Mouse (Mus musculus): ENCODE data around the gene Phlda1.

The Phlda1 gene

GRCm38 (mm10) chr10:111505406-111505805 is 680 bp upstream of the Phlda1 start:
- no peak for DNase-seq (ENCODE audit: low spot score)

- DNase-seq (ENCODE audit: low spot score): no peak
These were observed 907 bp downstream of the Phlda1 start for GRCm38 (mm10) chr10:111506926-111507459.

- peak; percentile 23 for DNase-seq (ENCODE audit: low spot score)
These were observed 1.6 kb downstream of the Phlda1 start for GRCm38 (mm10) chr10:111507460-111508211.

GRCm38 (mm10) chr10:111508324-111509080 is 2.4 kb downstream of the Phlda1 start:
- no peak for DNase-seq (ENCODE audit: low spot score)

- DNase-seq (ENCODE audit: low spot score): no peak
These were observed 3.2 kb downstream of the Phlda1 start for GRCm38 (mm10) chr10:111509103-111509784.

GRCm38 (mm10) chr10:111509981-111510380 is 3.9 kb downstream of the Phlda1 start:
- no peak for DNase-seq (ENCODE audit: low spot score)

- no peak for DNase-seq (ENCODE audit: low spot score)
These were observed 4.7 kb downstream of the Phlda1 start for GRCm38 (mm10) chr10:111510798-111511197.

- DNase-seq (ENCODE audit: low spot score): no peak
These were observed 6.0 kb downstream of the Phlda1 start for GRCm38 (mm10) chr10:111512036-111512568.

- DNase-seq (ENCODE audit: low spot score): no peak
These were observed 8.3 kb downstream of the Phlda1 start for GRCm38 (mm10) chr10:111514282-111514885.

GRCm38 (mm10) chr10:111515071-111516010 is 9.3 kb downstream of the Phlda1 start:
- no peak for DNase-seq (ENCODE audit: low spot score)

GRCm38 (mm10) chr10:111516172-111516588 is 10.1 kb downstream of the Phlda1 start:
- no peak for DNase-seq (ENCODE audit: low spot score)

GRCm38 (mm10) chr10:111516804-111517436 is 10.8 kb downstream of the Phlda1 start:
- DNase-seq (ENCODE audit: low spot score): no peak

GRCm38 (mm10) chr10:111518350-111518749 is 12.3 kb downstream of the Phlda1 start:
- DNase-seq (ENCODE audit: low spot score): no peak

- no peak for DNase-seq (ENCODE audit: low spot score)
These were observed 13.7 kb downstream of the Phlda1 start for GRCm38 (mm10) chr10:111519620-111520370.

- DNase-seq (ENCODE audit: low spot score): no peak
These were observed 14.5 kb downstream of the Phlda1 start for GRCm38 (mm10) chr10:111520621-111521020.

GRCm38 (mm10) chr10:111521636-111522035 is 15.6 kb downstream of the Phlda1 start:
- DNase-seq (ENCODE audit: low spot score): no peak

GRCm38 (mm10) chr10:111522230-111522629 is 16.1 kb downstream of the Phlda1 start:
- no peak for DNase-seq (ENCODE audit: low spot score)

GRCm38 (mm10) chr10:111523894-111524293 is 17.8 kb downstream of the Phlda1 start:
- no peak for DNase-seq (ENCODE audit: low spot score)

- no peak for DNase-seq (ENCODE audit: low spot score)
These were observed 21.0 kb downstream of the Phlda1 start for GRCm38 (mm10) chr10:111527057-111527456.
